Mouse (Mus musculus) gonadal fat pad, adult 2 months (tissue): Measurements from ENCODE around the gene Mepe. TPM values are rescaled to one million over a fixed set of nuclear protein-coding genes. Genes with fewer than 3 reads are reported as not detected.
A peak's percentile ranks its signal among the peaks of the same experiment; 100 is the strongest.

Source experiments
- DNase-seq: peaks from one replicate; pipeline ENCODE4 v3.0.0-alpha.2; 2012; ENCODE audit warnings: low read depth
- polyA plus RNA-seq: library from polyadenylated mRNA; depleted of rRNA; stranded (reverse); fragments of >200 nt; gene quantifications from 2 replicates; pipeline ENCODE4 v1.2.3, GENCODE M21; 2012; rRNA removed

Gene Mepe
- polyA plus RNA-seq, 1 experiment: not detected

- no peak for DNase-seq
These were observed 26.7 kb downstream of the Mepe start for GRCm38 (mm10) chr5:104351874-104352273.

- DNase-seq: no peak
These were observed 32.4 kb downstream of the Mepe start for GRCm38 (mm10) chr5:104357575-104357974.

DNA sequence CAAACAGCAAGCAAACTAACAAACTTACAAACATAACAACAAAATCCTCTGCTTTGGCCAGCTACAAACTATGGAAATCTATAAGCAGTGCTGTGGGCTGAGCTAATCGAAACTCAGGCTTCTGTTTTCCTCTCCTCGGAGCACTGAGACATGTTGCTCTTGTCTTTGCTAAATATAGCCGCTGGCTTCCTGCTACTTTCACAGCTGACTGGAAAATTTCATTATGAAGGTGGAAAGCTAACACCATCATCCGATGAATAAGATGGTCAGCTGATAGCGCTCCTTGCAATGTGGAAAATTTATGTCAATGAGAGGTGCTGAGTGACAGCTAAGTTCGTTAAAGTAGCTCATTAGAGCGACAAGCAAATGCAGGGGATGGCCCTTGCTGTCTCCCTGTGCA lies 33.5 kb downstream of the Mepe start:
- DNase-seq: no peak

GRCm38 (mm10) chr5:104359257-104359656 lies 34.1 kb downstream of the Mepe start:
- no peak for DNase-seq

GRCm38 (mm10) chr5:104370580-104370979 lies 45.5 kb downstream of the Mepe start:
- no peak for DNase-seq

DNA sequence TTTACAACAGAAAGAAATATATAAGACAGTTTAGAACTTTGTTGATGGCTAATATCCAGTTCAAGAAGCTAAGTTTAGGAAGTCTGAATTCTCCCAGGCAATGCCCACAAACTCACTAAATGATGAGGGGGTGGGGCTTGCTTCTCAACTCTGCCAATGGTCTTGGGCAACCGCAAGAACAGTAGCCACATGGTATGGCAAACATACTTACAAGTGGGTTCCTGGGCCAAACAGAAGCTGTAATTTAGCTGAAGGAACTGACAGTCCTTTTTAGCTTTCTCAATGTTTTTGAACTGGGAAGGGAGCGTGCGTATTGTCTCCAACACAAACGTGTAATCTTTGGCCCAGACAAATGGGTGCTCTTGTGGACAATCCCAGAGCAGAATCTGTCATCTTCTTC lies 46.2 kb downstream of the Mepe start:
- DNase-seq: no peak

DNA sequence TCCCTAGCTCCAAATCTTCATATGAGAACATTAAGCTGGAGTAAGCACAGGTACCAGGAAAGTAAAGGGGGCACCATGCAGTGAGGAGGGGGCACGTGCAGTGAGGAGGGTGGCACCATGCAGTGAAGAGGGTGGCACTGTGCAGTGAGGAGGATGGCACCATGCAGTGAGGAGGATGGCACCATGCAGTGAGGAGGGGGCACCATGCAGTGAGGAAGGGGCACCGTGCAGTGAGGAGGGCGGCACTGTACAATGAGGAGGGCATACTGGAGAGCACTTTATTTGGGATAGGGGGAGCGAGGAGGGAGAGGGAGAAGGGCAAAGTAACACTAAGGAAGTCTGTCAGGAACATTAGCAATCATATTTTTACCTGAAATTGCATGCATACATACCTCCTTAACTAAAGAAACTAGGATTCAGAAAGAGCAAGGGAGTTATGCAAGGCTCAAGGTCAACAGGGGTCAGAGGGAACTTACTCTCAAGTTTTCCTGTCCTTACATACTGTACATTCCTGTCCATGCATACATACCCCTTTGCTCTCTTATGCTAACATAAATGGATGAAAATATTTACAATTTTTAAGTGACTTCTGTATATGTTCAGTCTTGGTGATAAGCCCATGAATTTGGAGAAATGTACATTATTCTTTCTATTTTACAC lies 48.6 kb downstream of the Mepe start:
- DNase-seq: no peak

- DNase-seq: peak; percentile 12
These were observed 49.2 kb downstream of the Mepe start for GRCm38 (mm10) chr5:104374308-104374660.

DNA sequence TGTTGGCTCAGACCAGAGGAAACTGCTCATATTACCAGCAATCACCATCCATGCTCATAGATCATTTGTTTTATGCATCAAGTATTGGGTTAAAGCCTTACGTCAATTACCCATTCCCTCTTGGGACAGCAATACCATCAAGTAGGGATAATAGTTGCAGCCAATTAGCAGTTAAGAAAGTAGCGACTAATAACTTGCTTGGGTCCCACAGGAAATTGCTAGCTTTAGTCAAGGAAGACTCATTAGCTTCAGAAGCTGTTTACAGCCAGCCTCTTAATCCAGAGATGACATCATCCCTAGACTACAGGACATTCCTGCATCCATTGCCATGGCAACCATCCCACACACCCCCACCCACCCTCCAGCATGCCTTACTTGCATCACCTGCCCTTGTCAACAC lies 50.0 kb downstream of the Mepe start:
- no peak for DNase-seq

DNA sequence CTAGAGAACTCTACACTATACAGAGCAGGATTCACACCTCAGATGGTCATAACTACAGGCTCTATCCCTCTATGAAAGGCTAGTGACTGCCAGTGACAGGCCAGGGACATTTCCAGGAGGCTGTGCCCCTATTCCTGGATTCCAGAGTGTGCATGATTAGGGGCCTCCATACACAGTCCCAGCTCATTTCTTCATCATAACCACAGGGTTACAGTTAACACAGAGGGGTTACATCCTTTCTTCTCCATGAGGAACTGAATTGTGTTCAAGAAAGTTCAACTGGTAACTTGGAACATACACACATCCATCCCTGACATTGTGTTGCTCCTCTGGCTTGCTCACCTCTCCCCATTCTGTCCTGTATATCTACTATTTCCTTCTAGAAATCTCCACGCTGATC lies 51.8 kb downstream of the Mepe start:
- no peak for DNase-seq

DNA sequence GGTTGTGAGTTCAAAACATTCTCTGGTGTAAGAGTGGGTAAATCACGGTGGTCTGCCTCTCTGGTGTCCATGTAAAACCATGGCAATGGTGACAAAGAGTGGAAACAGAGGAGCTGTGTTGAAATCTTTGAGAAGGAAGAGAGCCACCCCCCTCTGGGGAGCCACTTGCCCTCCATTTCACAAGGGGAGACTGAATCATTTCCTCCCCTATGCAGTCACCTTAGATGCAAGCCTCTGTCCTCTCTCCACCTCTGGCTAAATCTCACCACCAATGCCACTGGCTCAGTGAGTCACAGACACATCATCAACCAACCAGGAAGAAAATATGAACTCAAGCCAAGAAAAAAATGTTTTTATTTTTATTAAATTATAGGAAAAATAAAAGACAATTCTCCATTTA lies 55.4 kb downstream of the Mepe start:
- no peak for DNase-seq

GRCm38 (mm10) chr5:104381671-104382070 lies 56.5 kb downstream of the Mepe start:
- DNase-seq: no peak

DNA sequence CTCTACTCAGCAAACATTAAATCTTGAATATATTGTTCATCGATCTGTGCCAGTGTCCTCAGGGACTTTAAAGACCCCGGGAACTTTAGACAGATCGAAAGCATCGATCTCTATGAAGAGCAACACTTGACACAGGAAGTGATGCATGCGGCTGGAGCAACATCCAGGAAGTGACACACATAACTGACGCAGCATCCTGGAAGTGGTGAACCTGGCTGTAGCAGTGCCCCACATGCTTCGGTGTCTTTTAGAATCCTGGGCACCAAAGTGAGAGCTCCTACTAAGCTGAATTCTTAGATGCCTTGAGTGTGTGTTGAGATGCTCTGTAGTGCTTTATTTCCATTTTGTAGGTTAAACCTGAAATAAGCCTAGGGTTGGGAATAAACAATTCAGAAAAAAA lies 59.4 kb downstream of the Mepe start:
- DNase-seq: no peak

DNA sequence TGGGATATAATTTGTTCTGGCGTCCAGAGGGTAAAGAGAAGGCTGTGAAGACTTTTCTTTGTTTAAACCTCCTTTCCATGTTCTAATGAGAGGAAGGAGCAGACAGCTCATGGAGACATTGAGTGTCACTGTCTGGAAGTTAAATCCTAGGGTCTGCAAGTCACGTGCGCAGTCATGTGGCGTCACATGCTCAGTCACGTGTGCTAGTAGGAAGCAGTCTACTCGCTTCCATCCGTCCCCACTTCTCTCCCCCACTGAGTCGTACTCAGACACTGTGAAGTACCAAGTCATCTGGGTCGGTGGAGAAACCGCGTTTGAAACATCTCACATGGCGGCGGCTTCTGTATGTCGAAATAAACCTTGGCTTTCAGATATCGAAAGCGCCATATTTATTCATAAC lies 60.4 kb downstream of the Mepe start:
- DNase-seq: no peak

DNA sequence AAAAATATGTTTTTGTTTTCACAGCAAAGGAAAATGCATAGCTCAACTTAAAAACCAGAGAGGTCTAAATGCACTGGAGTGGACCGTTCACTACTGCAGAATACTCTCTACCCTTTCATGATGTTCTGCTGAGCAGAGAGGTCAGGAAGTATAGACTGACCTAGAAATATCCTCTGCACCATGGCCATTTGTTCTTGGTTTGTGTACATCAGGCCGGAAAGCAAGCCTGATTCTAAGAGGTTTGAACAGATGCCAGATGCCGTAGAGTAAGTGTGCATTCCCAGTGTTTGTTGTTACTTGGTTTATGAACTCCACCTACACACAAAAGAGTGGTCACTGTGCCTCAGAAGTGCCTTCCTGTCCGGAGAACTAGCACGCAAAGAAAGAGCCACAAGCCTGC lies 61.8 kb downstream of the Mepe start:
- no peak for DNase-seq

Other genes starting within 250 kb of the Mepe start
- not detected in 2 replicates for gene Gm17660, start 247.7 kb upstream of the Mepe start, polyA plus RNA-seq
- 125 and 148 TPM in 2 replicates for gene Sparcl1, start 211.6 kb upstream of the Mepe start, polyA plus RNA-seq
- not detected in 2 replicates for gene Dspp, start 154.6 kb upstream of the Mepe start, polyA plus RNA-seq
- 0.08 TPM in 1 of 2 replicates, not detected in the other for gene Dmp1, start 122.7 kb upstream of the Mepe start, polyA plus RNA-seq
- not detected in 2 replicates for gene Ibsp, start 26.2 kb upstream of the Mepe start, polyA plus RNA-seq
- 1.2 and 1.7 TPM in 2 replicates for gene Spp1, start 109.8 kb downstream of the Mepe start, polyA plus RNA-seq
- 16.9 and 18.1 TPM in 2 replicates for gene Pkd2, start 134.1 kb downstream of the Mepe start, polyA plus RNA-seq
- gene BC005561, start 183.0 kb downstream of the Mepe start, polyA plus RNA-seq: 1.5 and 1.8 TPM in 2 replicates